Mouse (Mus musculus) ES-E14 (cell line): ENCODE results near the gene Elmo1. TPM values are rescaled to one million over a fixed set of nuclear protein-coding genes. Genes with fewer than 3 reads are reported as not detected.

ENCODE experiments used
- DNase-seq: peaks from one replicate; pipeline ENCODE4 v3.0.0-alpha.2; 2013; ENCODE audit warnings: low read depth, low spot score
- H3K27ac ChIP-seq: 2 replicates; pipeline ENCODE4 v1.5.1; 2012; ENCODE audit warnings: low read depth, mild to moderate bottlenecking, low read length, moderate library complexity, mixed read lengths; ENCODE audit not compliant: poor library complexity, insufficient read depth, severe bottlenecking
- H3K36me3 ChIP-seq: 2 replicates; pipeline ENCODE4 v1.6.1; 2012; ENCODE audit warnings: mild to moderate bottlenecking, low read length, moderate library complexity, mixed read lengths; ENCODE audit not compliant: control insufficient read depth, poor library complexity, insufficient read depth, severe bottlenecking
- H3K4me1 ChIP-seq, 2 experiments: fragments of 150-350 bp in 1 of 2; sonication (generic) in 1 of 2; 2 replicates each; pipeline ENCODE4 v1.6.1; 2012; ENCODE audit warnings: low read length in 2 of 2, mild to moderate bottlenecking in 1 of 2, mixed read lengths in 1 of 2; ENCODE audit not compliant: control insufficient read depth in 2 of 2, insufficient read depth in 2 of 2, poor library complexity in 1 of 2
- H3K4me3 ChIP-seq, 2 experiments: fragments of 150-350 bp in 1 of 2; sonication (generic) in 1 of 2; 2 replicates each; pipeline ENCODE4 v1.5.1; 2012; ENCODE audit warnings: low read length in 2 of 2, low read depth in 1 of 2, mild to moderate bottlenecking in 1 of 2, mixed read lengths in 1 of 2; ENCODE audit not compliant: insufficient read depth in 1 of 2, poor library complexity in 1 of 2, severe bottlenecking in 1 of 2
- H3K9ac ChIP-seq: 2 replicates; pipeline ENCODE4 v1.6.1; 2012; ENCODE audit warnings: low read depth, mild to moderate bottlenecking, low read length, mixed read lengths; ENCODE audit not compliant: poor library complexity, insufficient read depth, severe bottlenecking
- H3K9me3 ChIP-seq: fragments of 150-350 bp; sonication (generic); 2 replicates; pipeline ENCODE4 v1.6.1; 2012; ENCODE audit warnings: low read depth, mild to moderate bottlenecking, low read length; ENCODE audit not compliant: control insufficient read depth, insufficient read depth
- ZC3H11A ChIP-seq: IDR thresholded peaks from 2 replicates; pipeline ENCODE4 v1.6.1; 2012; ENCODE audit warnings: low read depth, mild to moderate bottlenecking, inconsistent platforms, low read length, borderline replicate concordance
- in situ Hi-C, 2 experiments: fragments of 600-800 bp; cut with MboI; formaldehyde crosslinking; loops; one replicate each; pipeline ENCODE4 v1.15.1; 2025; ENCODE audit warnings: low sequenced_read_pairs in 2 of 2, inconsistent platforms in 1 of 2; ENCODE audit not compliant: unreplicated experiment in 2 of 2
- total RNA-seq: library from RNA; depleted of rRNA; stranded (reverse); fragments of 300-350 nt; gene quantifications from 2 replicates; pipeline ENCODE4 v1.2.3, GENCODE M21; 2012

Elmo1 gene
- total RNA-seq, 1 experiment, result 3.7 TPM

GRCm38 (mm10) chr13:20635646-20636045, 545.2 kb downstream of the Elmo1 start:
- no peaks in the 10 kb centered on the region for H3K9me3 ChIP-seq
- H3K4me3 ChIP-seq, result no peak overlapping the region
- no peak for DNase-seq
- in situ Hi-C loops, result no loop called here
- no peak overlapping the region for H3K9ac ChIP-seq
- H3K27ac ChIP-seq, result no peak overlapping the region
- no peaks in the 10 kb centered on the region for H3K4me1 ChIP-seq
- TF ChIP-seq ZC3H11A, result no peak
- H3K36me3 ChIP-seq, result no peaks in the 10 kb centered on the region
